Mouse (Mus musculus) neural tube, embryonic 15.5 days (tissue): ENCODE data around the gene Cers5. TPM values are rescaled to one million over a fixed set of nuclear protein-coding genes. Genes with fewer than 3 reads are reported as not detected.
"Not testable (repeated sequence)": the region's sequence is repeated elsewhere in the genome, so short reads cannot be mapped to it uniquely, and the experiment has no call there.

Experiments used
- ATAC-seq: fragments of 200-750 bp; cut with Nextera tagmentation; 2 replicates; pipeline ENCODE4 v1.8.0; 2017; ENCODE audit warnings: mild to moderate bottlenecking, moderate TSS enrichment, moderate library complexity; ENCODE audit not compliant: low FRiP score
- H3K27ac ChIP-seq: fragments of 300-500 bp; sonication (generic); replicated peaks from 2 replicates; pipeline ENCODE4 v1.5.1; 2015; ENCODE audit warnings: mild to moderate bottlenecking, inconsistent platforms
- H3K27me3 ChIP-seq: fragments of 300-500 bp; sonication (generic); replicated peaks from 2 replicates; pipeline ENCODE4 v1.6.1; 2015; ENCODE audit warnings: inconsistent platforms
- H3K36me3 ChIP-seq: fragments of 300-500 bp; sonication (generic); 2 replicates; pipeline ENCODE4 v1.6.1; 2015; ENCODE audit warnings: inconsistent platforms
- H3K4me1 ChIP-seq: fragments of 300-500 bp; sonication (generic); 2 replicates; pipeline ENCODE4 v1.6.1; 2015; ENCODE audit warnings: inconsistent platforms
- H3K4me2 ChIP-seq: fragments of 300-500 bp; sonication (generic); 2 replicates; pipeline ENCODE4 v1.6.1; 2015; ENCODE audit warnings: inconsistent platforms, mild to moderate bottlenecking, moderate library complexity
- H3K4me3 ChIP-seq: fragments of 300-500 bp; sonication (generic); replicated peaks from 2 replicates; pipeline ENCODE4 v1.5.1; 2015; ENCODE audit warnings: mild to moderate bottlenecking, inconsistent platforms
- H3K9ac ChIP-seq: fragments of 300-500 bp; sonication (generic); replicated peaks from 2 replicates; pipeline ENCODE4 v1.6.1; 2015; ENCODE audit warnings: mild to moderate bottlenecking, inconsistent platforms
- H3K9me3 ChIP-seq: fragments of 300-500 bp; sonication (generic); replicated peaks from 2 replicates; pipeline ENCODE4 v1.6.1; 2016; ENCODE audit warnings: inconsistent platforms
- WGBS: fragments of 180-500 bp; shearing (Covaris S2); methylation state at CpG from one replicate; pipeline ENCODE4 v1.1.7; 2015; ENCODE audit warnings: mixed read lengths; 5-methylcytosine and 5-hydroxymethylcytosine counted together
- polyA plus RNA-seq: library from polyadenylated mRNA; unstranded; fragments of >200 nt; fragmentation: Nextera tagmentation; extraction: Ambion mirVana; gene quantifications from 2 replicates; pipeline ENCODE4 v1.2.1, GENCODE M21; 2015

The Cers5 gene
- polyA plus RNA-seq, 1 experiment from 2014 or later = 92.1 TPM

- Histone ChIP-seq H3K9me3 (no peaks in the 10 kb centered on the region), H3K27ac (peak overlapping the region; percentile 98), H3K4me1 (peaks cover 36% of the 10 kb centered on the region), H3K9ac (peak overlapping the region; percentile 93), H3K27me3 (no peaks in the 10 kb centered on the region), H3K36me3 (peaks cover 44% of the 10 kb centered on the region), H3K4me2 (peak overlapping the region; percentile 82), H3K4me3 (peak overlapping the region; percentile 84)
- ATAC-seq = no peak
- 12% methylated on average over 23 of the region's 23 CpGs for WGBS
Observed at GRCm38 (mm10) chr15:99704041-99704681, 68.5 kb downstream of the Cers5 start.

DNA sequence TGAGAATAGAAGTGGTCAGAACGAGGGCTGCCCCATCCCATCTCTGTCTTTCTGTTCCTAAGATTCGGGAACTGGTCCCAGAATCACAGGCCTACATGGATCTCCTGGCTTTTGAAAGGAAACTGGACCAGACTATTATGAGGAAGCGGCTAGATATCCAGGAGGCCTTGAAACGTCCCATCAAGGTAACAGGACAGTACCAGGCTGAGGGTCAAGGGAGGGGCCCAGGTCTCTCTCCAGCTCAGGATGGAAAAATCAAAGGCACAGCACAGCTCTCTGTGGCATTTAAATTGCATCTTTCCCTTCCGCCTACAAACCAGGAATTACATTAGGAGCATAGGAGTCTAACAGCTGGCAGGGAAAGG lies 69.0 kb downstream of the Cers5 start:
- peak overlapping the region; percentile 98 for H3K27ac ChIP-seq
- peak overlapping the region; percentile 82 for H3K4me2 ChIP-seq
- H3K9ac ChIP-seq = peak overlapping the region; percentile 93
- H3K27me3 ChIP-seq = no peaks in the 10 kb centered on the region
- H3K9me3 ChIP-seq = no peaks in the 10 kb centered on the region
- ATAC-seq = no peak
- peaks cover 36% of the 10 kb centered on the region for H3K4me1 ChIP-seq
- H3K36me3 ChIP-seq = peaks cover 44% of the 10 kb centered on the region
- H3K4me3 ChIP-seq = peak overlapping the region; percentile 84
- WGBS = 56% methylated on average over 5 of the region's 5 CpGs

DNA sequence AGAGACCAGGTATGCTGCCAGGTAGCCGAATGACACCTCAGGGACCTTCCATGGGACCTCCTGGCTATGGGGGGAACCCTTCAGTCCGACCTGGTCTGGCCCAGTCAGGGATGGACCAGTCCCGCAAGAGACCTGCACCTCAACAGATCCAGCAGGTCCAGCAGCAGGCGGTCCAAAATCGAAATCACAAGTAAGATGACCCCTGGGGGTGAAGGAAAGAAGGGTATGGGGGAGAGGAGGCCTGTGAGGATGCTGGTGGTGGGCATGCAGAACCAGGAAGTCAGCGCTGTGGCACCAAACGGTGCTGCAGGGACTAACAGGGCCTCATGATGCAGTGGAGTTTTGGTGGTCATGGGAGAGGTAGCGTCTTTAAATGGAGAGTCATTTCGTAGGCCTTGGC lies 69.6 kb downstream of the Cers5 start:
- no peaks in the 10 kb centered on the region for H3K9me3 ChIP-seq
- peak overlapping the region; percentile 98 for H3K27ac ChIP-seq
- no peaks in the 10 kb centered on the region for H3K27me3 ChIP-seq
- WGBS = 44% methylated on average over 9 of the region's 9 CpGs
- no peak for ATAC-seq
- peak overlapping the region; percentile 82 for H3K4me2 ChIP-seq
- H3K4me3 ChIP-seq = peak overlapping the region; percentile 84
- H3K36me3 ChIP-seq = peaks cover 42% of the 10 kb centered on the region
- H3K4me1 ChIP-seq = peaks cover 36% of the 10 kb centered on the region
- peak overlapping the region; percentile 93 for H3K9ac ChIP-seq

DNA sequence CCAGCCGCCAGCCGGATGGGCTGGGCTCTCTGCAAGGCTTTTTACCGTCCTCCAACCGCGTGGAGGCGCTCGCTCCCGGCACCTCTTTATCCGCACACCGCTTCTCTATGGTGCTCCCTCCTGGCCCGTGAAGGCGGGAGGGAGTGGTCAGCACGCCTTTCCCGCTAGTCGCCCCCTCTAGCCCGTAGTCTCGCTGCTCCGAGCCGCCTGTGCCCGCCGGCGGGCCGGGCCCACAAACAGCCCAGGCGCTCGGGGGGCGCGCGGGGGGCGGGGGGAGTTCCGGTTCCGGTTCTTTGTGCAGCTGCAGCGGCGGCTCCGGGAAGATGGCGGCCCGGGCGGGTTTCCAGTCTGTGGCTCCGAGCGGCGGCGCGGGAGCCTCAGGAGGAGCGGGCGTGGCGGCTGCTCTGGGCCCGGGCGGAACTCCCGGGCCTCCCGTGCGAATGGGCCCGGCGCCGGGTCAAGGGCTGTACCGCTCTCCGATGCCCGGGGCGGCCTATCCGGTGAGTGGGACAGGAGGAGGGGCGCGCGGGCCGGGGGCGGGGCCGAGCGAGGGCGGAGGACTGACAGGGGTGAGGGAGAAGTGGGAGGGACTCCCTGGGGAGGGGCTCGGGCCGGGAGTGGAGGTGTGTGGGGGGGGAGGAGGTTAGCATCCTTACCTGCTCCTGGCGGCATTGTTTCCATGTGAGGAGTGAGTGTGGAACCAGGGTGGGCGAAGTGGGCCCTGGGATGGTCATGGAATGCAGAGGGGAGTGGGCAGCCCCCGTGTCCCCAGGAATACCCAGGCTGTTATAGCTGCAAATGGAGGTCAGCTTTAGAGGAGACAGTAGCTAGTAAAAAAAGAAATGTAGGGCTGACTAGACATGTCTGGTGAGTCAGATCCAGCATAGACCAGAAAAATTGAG lies 70.4 kb downstream of the Cers5 start, which contains the start of gene Smarcd1:
Gene Smarcd1 (plus strand): TSS at position 131 of the 902 bp plus-strand sequence.
- H3K27ac ChIP-seq = peak within 1 kb of the TSS; percentile 98
- H3K27me3 ChIP-seq = no peaks in the 10 kb centered on the region
- peak; percentile 94 for ATAC-seq
- peak within 1 kb of the TSS; percentile 82 for H3K4me2 ChIP-seq
- WGBS = under 1% methylated on average over 69 of the region's 71 CpGs
- H3K36me3 ChIP-seq = peaks cover 36% of the 10 kb centered on the region
- H3K9me3 ChIP-seq = no peaks in the 10 kb centered on the region
- H3K4me3 ChIP-seq = peak within 1 kb of the TSS; percentile 84
- H3K4me1 ChIP-seq = peaks cover 36% of the 10 kb centered on the region
- H3K9ac ChIP-seq = peak within 1 kb of the TSS; percentile 93

- H3K9me3 ChIP-seq, H3K27me3 ChIP-seq: not testable (repeated sequence)
- H3K4me3 ChIP-seq = peak overlapping the region; percentile 84
- peak overlapping the region; percentile 82 for H3K4me2 ChIP-seq
- peaks cover 36% of the 10 kb centered on the region for H3K4me1 ChIP-seq
- WGBS = 47% methylated on average over 16 of the region's 16 CpGs
- peak overlapping the region; percentile 98 for H3K27ac ChIP-seq
- peak overlapping the region; percentile 93; the same call in 1 of the 2 replicates for H3K9ac ChIP-seq
- peak; percentile 8; the same call in 1 of the 2 replicates for ATAC-seq
- peaks cover 36% of the 10 kb centered on the region for H3K36me3 ChIP-seq
Observed at GRCm38 (mm10) chr15:99701640-99701998, 71.1 kb downstream of the Cers5 start.

- H3K4me1 ChIP-seq = peaks cover 33% of the 10 kb centered on the region
- no peak overlapping the region for H3K4me2 ChIP-seq
- no peaks in the 10 kb centered on the region for H3K9me3 ChIP-seq
- no peak overlapping the region for H3K9ac ChIP-seq
- H3K27ac ChIP-seq = peak overlapping the region; percentile 98; the same call in 1 of the 2 replicates
- H3K36me3 ChIP-seq = peaks cover 37% of the 10 kb centered on the region
- ATAC-seq = no peak
- 88% methylated on average over 18 of the region's 18 CpGs for WGBS
- H3K27me3 ChIP-seq = no peaks in the 10 kb centered on the region
- H3K4me3 ChIP-seq = no peak overlapping the region
Observed at GRCm38 (mm10) chr15:99700219-99701106, 72.2 kb downstream of the Cers5 start.

DNA sequence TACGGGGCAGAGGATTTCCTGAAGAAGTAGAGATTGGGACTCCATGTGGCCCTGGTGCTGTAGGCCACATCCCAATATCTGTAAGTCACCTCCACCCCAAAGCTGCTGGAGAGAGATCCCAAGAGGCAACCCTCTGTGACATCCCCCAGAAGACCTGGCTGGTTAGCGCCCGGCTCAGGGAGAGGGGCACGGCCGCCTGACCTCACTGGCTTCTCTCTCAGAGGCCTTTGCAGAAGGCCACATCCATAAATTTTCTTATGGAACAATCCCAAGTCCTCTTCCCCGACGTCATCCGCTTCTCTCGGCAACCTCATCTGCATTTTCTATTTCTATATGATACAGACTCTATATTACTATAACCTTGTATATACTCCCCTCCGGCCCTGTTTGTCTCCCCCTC lies 73.0 kb downstream of the Cers5 start:
- Histone ChIP-seq H3K4me2 (no peak overlapping the region), H3K4me3 (no peak overlapping the region), H3K9me3 (no peaks in the 10 kb centered on the region), H3K4me1 (peaks cover 28% of the 10 kb centered on the region), H3K27ac (0 out of 2 replicates have a peak overlapping the region, but pooled peaks have one; percentile 18), H3K9ac (no peak overlapping the region; the same call in 1 of the 2 replicates), H3K36me3 (peaks cover 44% of the 10 kb centered on the region), H3K27me3 (no peaks in the 10 kb centered on the region)
- no peak for ATAC-seq
- 62% methylated on average over 10 of the region's 10 CpGs for WGBS

GRCm38 (mm10) chr15:99698533-99699085 lies 74.1 kb downstream of the Cers5 start:
- peaks cover 44% of the 10 kb centered on the region for H3K36me3 ChIP-seq
- no peak overlapping the region for H3K4me2 ChIP-seq
- ATAC-seq = no peak
- no peaks in the 10 kb centered on the region for H3K27me3 ChIP-seq
- no peak overlapping the region for H3K9ac ChIP-seq
- WGBS = 42% methylated on average over 20 of the region's 20 CpGs
- H3K4me3 ChIP-seq = no peak overlapping the region
- peaks cover 17% of the 10 kb centered on the region for H3K4me1 ChIP-seq
- no peak overlapping the region for H3K27ac ChIP-seq
- H3K9me3 ChIP-seq = no peaks in the 10 kb centered on the region

GRCm38 (mm10) chr15:99697309-99697708 lies 75.4 kb downstream of the Cers5 start:
- H3K9me3 ChIP-seq = no peaks in the 10 kb centered on the region
- ATAC-seq = no peak
- H3K4me3 ChIP-seq = no peak overlapping the region
- H3K27ac ChIP-seq = no peak overlapping the region
- peaks cover 13% of the 10 kb centered on the region; the same call in 1 of the 2 replicates for H3K4me1 ChIP-seq
- H3K4me2 ChIP-seq = no peak overlapping the region
- 42% methylated on average over 2 of the region's 2 CpGs for WGBS
- no peaks in the 10 kb centered on the region for H3K27me3 ChIP-seq
- H3K9ac ChIP-seq = no peak overlapping the region
- H3K36me3 ChIP-seq = peaks cover 50% of the 10 kb centered on the region

DNA sequence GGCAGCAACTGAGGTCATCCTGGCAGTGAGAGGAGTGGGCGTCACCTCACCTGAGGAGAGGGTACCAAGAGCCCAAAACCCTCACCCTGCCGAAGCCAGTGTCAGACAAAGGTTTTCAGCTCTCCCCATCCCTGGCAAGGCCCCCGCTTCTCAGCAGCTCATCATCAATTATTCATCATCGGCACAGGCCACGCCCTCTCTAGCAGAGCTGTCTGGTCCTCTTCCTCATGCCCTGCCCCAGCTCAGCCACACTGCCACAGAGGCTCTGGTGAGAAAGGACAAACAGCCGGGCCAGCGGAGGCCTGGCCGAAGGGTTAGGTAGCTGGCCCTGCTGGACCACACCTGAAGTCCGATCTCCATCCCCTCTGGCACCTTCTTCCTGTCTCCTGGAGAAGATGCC lies 80.7 kb downstream of the Cers5 start:
- Histone ChIP-seq H3K4me2 (no peak overlapping the region), H3K9ac (no peak overlapping the region), H3K27ac (no peak overlapping the region), H3K4me1 (peaks cover 28% of the 10 kb centered on the region), H3K9me3 (no peaks in the 10 kb centered on the region), H3K4me3 (no peak overlapping the region), H3K27me3 (no peaks in the 10 kb centered on the region), H3K36me3 (peaks cover 32% of the 10 kb centered on the region)
- 53% methylated on average over 9 of the region's 9 CpGs for WGBS
- no peak for ATAC-seq

DNA sequence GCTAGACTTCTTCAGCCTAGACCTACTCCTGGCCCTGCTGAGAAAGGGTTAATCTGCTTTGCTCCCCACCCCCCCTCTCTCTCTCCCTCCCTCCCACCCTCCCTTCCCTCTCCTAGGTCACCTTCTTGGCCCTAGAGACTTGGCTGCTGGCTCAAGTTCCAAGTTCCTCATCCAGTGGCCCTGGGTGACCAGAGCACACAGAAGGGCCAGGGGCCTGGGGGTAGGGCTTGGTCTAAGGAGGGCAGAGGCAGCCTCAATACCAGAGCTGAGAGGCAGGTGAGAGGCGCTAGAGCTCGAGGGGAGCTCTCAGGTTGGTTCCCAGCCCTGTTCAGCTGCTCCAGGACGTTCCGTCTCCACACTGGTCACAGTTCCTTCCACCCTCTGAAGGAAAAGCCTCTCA lies 81.8 kb downstream of the Cers5 start:
- Histone ChIP-seq H3K27ac (no peak overlapping the region), H3K4me1 (peaks cover 28% of the 10 kb centered on the region), H3K9ac (no peak overlapping the region)

More for the DNA sequence above, 81.8 kb downstream of the Cers5 start:
- no peak for ATAC-seq
- Histone ChIP-seq H3K4me3 (no peak overlapping the region), H3K9me3 (no peaks in the 10 kb centered on the region), H3K36me3 (peaks cover 32% of the 10 kb centered on the region), H3K4me2 (no peak overlapping the region), H3K27me3 (no peaks in the 10 kb centered on the region)
- 35% methylated on average over 4 of the region's 4 CpGs for WGBS
